Mouse (Mus musculus) bone marrow macrophage, adult 2 months (primary cell): ENCODE data around the gene 4930469K13Rik.

Experiments
- CTCF ChIP-seq: IDR thresholded peaks from 2 replicates; pipeline ENCODE4 v1.5.1; 2012; ENCODE audit warnings: low read depth, mild to moderate bottlenecking, low read length, moderate library complexity
- POLR2A ChIP-seq: IDR thresholded peaks from 2 replicates; pipeline ENCODE4 v1.6.1; 2012; ENCODE audit warnings: mild to moderate bottlenecking, low read depth, low read length, borderline replicate concordance

GRCm38 (mm10) chr11:34010859-34011172 is 87.5 kb downstream of the 4930469K13Rik start:
- TF ChIP-seq POLR2A (no peak), CTCF (no peak)
